Mouse (Mus musculus) embryonic stem cell, embryonic (primary cell): ENCODE data around the gene Olfr67.
"Not testable (repeated sequence)": the region's sequence is repeated elsewhere in the genome, so short reads cannot be mapped to it uniquely, and the experiment has no call there.

Source experiments
- CTCF ChIA-PET, 4 experiments: fragments of 300-600 bp in 2 of 4; fragments of 350-600 bp in 2 of 4; sonication (Branson Sonifier 250); formaldehyde crosslinking; loops; one replicate each; lab custom pipeline; 2022; ENCODE audit warnings: inconsistent platforms in 2 of 4; lab: Charles Lee
- POLR2A ChIA-PET, 4 experiments: fragments of 300-600 bp in 2 of 4; fragments of 350-600 bp in 2 of 4; sonication (Branson Sonifier 250); formaldehyde crosslinking; loops; one replicate each; lab custom pipeline; 2022; ENCODE audit warnings: antibody characterized with exemption in 4 of 4, inconsistent platforms in 1 of 4; lab: Charles Lee

Gene Olfr67

GRCm38 (mm10) chr7:103791721-103792120 is at the start of gene Olfr67:
Olfr67 (minus strand) TSS chr7:103791821.
- ChIA-PET CTCF (interaction anchor here in 2 of 4 experiments (1.0 to 1.4 kb wide), 2 partner anchors 15 to 151 kb away, joined by 4 to 6 read pairs; no protein-coding TSS in a partner anchor), POLR2A (no interaction called here)

- CTCF ChIA-PET = interaction anchor here in 1 of 4 experiments (1.0 kb wide), 1 partner anchor 33 kb away, joined by 4 read pairs; no protein-coding TSS in a partner anchor
- POLR2A ChIA-PET = no interaction called here
Observed at GRCm38 (mm10) chr7:103840268-103840667, 48.6 kb upstream of the Olfr67 start, which contains the start of gene Hbb-bh2. Hbb-bh2 (minus strand) TSS chr7:103840520.

DNA sequence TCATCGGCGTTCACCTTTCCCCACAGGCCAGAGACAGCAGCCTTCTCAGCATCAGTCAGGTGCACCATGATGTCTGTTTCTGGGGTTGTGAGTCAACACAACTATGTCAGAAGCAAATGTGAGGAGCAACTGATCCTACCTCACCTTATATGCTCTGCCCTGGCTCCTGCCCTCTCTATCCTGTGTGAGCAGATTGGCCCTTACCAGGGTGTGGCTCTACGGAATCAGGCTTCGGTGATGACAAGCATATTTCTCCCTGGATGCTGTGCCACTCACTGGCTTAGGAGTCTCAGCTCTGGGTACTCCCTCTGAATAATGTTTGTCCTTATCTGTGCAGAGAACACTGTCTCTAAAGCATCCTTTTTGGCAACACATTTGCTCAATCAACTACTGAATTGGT is 36.2 kb upstream of the Olfr67 start, which contains the start of gene Hbb-bs:
TSS of gene Hbb-bs (minus strand) at position 289 of the 400 bp plus-strand sequence.
- CTCF ChIA-PET = no interaction called here
- POLR2A ChIA-PET = no interaction called here

DNA sequence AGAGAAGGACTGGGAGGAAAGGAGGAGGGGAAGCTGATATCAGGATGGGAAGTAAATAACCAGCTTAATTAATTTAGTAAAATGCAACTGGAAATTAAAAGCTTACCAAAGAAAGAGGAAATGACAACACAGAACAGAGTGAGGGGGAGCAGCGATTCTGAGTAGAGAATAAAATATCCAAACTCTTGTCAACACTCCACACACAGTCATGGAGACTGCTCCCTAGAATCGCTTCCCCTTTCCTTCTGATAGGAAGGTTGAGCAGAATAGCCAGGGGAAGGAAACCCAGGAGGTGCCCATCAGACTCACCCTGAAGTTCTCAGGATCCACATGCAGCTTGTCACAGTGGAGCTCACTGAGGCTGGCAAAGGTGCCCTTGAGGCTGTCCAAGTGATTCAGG is 35.5 kb upstream of the Olfr67 start:
- POLR2A ChIA-PET, CTCF ChIA-PET: not testable (repeated sequence)

- ChIA-PET POLR2A (no interaction called here), CTCF (no interaction called here)
Observed at GRCm38 (mm10) chr7:103826255-103826887, 34.8 kb upstream of the Olfr67 start.

- ChIA-PET POLR2A (no interaction called here), CTCF (no interaction called here)
Observed at GRCm38 (mm10) chr7:103825536-103826254, 34.1 kb upstream of the Olfr67 start.

- ChIA-PET POLR2A (no interaction called here), CTCF (no interaction called here)
Observed at GRCm38 (mm10) chr7:103824597-103824996, 33.0 kb upstream of the Olfr67 start.

DNA sequence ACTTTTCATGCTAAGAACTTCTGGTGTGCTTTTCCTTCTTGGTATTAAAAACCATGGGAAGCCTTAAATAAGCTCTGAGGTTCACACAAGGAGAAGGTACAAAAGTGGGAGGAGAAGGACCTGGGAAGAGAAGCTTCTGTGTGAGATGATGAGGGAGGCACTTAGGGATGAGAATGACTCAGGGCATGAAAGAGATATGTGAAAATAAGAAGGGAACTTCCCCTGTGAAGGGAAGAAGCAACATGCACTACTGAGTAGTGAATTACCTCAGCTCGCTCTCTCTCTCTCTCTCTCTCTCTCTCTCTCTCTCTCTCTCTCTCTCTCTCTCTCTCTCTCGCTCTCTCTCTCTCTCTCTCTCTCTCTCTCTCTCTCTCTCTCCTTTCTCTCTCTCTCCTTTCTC is 23.5 kb upstream of the Olfr67 start:
- CTCF ChIA-PET, POLR2A ChIA-PET: not testable (repeated sequence)

DNA sequence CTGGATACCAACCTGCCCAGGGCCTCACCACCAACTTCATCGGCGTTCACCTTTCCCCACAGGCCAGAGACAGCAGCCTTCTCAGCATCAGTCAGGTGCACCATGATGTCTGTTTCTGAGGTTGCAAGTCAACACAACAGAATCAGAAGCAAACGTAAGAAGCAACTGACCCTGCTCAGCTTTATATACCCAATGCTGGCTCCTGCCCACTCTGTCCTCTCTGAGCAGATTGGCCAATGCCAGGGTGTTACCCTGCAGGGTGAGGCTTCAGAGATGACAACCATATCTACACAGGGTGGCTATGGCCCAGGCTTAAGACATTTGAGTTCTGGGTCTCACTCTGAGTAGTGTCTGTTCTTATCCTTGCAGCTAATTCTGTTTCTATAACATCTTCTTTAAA is 22.1 kb upstream of the Olfr67 start, which contains the start of gene Hbb-bt:
TSS of gene Hbb-bt (minus strand) at position 231 of the 400 bp plus-strand sequence.
- ChIA-PET CTCF (no interaction called here), POLR2A (no interaction called here)

- CTCF ChIA-PET, POLR2A ChIA-PET: not testable (repeated sequence)
Observed at GRCm38 (mm10) chr7:103813152-103813551, 21.5 kb upstream of the Olfr67 start.

GRCm38 (mm10) chr7:103812174-103812573 is 20.6 kb upstream of the Olfr67 start:
- ChIA-PET POLR2A (no interaction called here), CTCF (no interaction called here)

DNA sequence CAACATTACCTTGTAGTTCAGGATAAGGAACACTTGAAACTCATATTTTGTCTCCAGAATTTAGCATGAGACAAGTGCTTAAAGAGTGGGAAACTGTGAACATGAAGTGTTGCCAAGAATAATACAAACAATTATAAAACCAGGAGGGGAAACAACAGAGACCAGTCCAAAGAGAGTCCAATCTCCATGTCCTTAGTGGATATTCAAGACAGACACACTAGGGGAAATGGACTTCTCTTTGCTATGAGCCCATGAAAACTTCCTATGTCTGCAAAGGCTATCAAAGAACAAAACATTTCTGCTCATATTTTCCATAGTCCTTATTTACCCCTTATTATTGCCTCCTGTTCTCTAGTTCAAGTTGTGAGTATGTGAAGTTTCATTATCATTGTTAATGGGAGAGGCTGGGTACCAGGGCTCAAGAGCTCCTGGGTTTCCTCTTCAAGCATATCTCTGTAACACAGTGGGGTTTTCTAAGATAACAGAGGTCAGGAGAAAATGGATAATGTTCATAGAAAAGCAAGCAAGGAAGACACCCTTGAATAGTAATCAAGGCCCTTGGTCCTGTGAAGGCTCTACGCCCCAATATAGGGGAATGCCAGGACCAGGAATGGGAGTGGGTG is 19.7 kb upstream of the Olfr67 start:
- CTCF ChIA-PET = no interaction called here
- POLR2A ChIA-PET = no interaction called here

DNA sequence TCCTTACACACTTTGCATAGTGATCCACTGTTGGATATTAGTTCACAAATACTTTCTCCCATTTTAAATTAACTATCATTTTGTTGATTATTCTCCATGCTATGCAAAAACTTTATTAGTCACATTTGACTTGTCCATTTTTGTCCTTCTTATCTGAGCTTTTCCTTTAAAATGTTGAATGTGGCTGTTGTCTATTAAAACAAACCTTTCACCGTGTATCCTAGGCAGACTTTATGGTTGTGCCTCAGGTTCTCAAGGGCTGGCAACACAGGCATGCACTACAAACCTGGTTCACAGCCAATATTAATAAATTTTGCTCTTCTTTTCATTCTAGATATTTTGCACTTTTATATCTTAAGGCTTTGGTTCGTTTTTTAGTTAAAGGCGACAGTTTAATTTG is 19.1 kb upstream of the Olfr67 start:
- CTCF ChIA-PET = interaction anchor here in 1 of 4 experiments (0.7 kb wide), 1 partner anchor 1271 kb away, joined by 5 read pairs; no protein-coding TSS in a partner anchor
- POLR2A ChIA-PET = no interaction called here

DNA sequence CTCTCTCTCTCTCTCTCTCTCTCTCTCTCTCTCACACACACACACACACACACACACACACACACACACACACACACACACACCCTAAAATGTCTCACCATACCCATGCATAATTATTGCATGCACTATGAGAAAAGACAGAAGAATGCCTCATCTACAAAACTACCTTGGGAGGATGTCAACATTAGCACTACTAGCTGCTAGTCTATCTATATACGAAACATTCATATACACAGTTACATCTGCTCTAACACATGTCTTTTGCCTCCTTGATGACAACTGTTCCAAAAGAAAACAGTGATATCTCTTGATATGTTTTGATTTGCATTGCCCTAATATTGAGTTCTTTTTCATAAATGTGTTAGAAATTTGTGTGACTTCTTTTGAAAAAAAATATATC is 18.7 kb upstream of the Olfr67 start:
- POLR2A ChIA-PET = no interaction called here

GRCm38 (mm10) chr7:103809801-103810155 is 18.2 kb upstream of the Olfr67 start:
- ChIA-PET POLR2A (no interaction called here), CTCF (interaction anchor here in 1 of 4 experiments (0.6 kb wide), 1 partner anchor 1298 kb away, joined by 3 read pairs; no protein-coding TSS in a partner anchor)

More for the DNA sequence above, 18.7 kb upstream of the Olfr67 start:
- CTCF ChIA-PET = interaction anchor here in 1 of 4 experiments (0.6 to 0.7 kb wide), 2 partner anchors 1272 to 1298 kb away, joined by 3 to 5 read pairs; no protein-coding TSS in a partner anchor

DNA sequence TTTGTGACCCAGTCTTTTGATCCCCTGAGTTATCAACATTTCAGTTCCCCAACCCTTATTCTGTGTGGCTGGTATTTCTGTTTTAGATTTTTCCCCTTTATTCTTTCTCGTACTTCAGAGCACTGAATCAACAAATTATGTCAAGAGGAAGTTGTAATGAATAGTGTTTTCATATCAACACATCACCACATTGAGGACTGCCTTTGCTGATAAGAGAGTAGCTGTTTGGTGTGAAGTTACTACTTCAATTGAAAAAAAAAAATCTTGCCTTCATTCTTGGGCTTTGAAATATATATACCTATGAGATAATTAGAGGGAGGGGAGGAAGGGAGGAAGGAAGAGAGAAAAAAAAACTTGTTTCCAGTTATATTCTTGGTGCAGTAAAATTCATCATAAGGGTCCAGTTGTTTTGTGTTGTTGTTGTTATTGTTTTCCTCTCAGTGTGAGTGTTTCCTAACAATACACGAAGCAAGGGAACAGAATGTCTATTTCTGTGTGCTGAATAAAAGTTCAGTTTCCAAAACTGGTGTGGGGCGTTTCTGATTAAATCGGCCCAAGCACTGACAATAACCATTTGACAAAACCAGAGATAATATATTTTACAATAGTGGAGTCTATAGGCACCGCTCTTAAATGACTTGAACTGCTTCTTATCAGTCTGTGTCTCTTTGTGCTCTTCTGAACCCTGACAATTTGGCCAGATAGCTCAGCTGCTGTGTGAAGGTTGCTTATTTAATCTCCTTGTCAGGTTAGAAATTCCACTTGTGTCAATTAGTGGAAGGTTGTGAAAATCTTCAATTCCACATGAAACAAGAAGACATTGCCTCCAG is 17.6 kb upstream of the Olfr67 start:
- CTCF ChIA-PET = interaction anchor here in 1 of 4 experiments (0.6 kb wide), 1 partner anchor 1297 kb away, joined by 3 read pairs; no protein-coding TSS in a partner anchor

GRCm38 (mm10) chr7:103808120-103808519 is 16.5 kb upstream of the Olfr67 start:
- CTCF ChIA-PET, POLR2A ChIA-PET: not testable (repeated sequence)

More for the DNA sequence above, 17.6 kb upstream of the Olfr67 start:
- POLR2A ChIA-PET = no interaction called here

GRCm38 (mm10) chr7:103806856-103807255 is 15.2 kb upstream of the Olfr67 start:
- POLR2A ChIA-PET = interaction anchor here in 1 of 4 experiments (0.6 kb wide), 1 partner anchor 823 kb away, joined by 3 read pairs; no protein-coding TSS in a partner anchor
- CTCF ChIA-PET = interaction anchor here (0.5 to 1.4 kb wide), 16 partner anchors 13 to 1294 kb away, joined by 3 to 10 read pairs (median 3); partner anchors contain the start of genes Hbb-bh2 (in 1 of the 4), Olfr557 (in 1 of the 4) and Olfr599 (in 1 of the 4)
